Mouse (Mus musculus) forebrain, embryonic 14.5 days (tissue): ENCODE measurements around the gene Accs. TPM values are rescaled to one million over a fixed set of nuclear protein-coding genes. Genes with fewer than 3 reads are reported as not detected.

Experiments
- ATAC-seq: fragments of 200-750 bp; cut with Nextera tagmentation; 2 replicates; pipeline ENCODE4 v1.8.0; 2017; ENCODE audit warnings: mild to moderate bottlenecking, moderate library complexity
- DNase-seq: peaks from one replicate; pipeline ENCODE4 v3.0.0-alpha.2; 2015; ENCODE audit warnings: low spot score
- H3K27ac ChIP-seq: fragments of 300-500 bp; sonication (generic); 2 replicates; pipeline ENCODE4 v1.5.1; 2014; ENCODE audit warnings: low read depth, mild to moderate bottlenecking, control low read depth, low read length, moderate library complexity
- H3K27me3 ChIP-seq: fragments of 300-500 bp; sonication (generic); replicated peaks from 2 replicates; pipeline ENCODE4 v1.6.1; 2014; ENCODE audit warnings: low read length, control low read depth, mixed read lengths; ENCODE audit not compliant: control insufficient read depth, insufficient read depth
- H3K36me3 ChIP-seq: fragments of 300-500 bp; sonication (generic); 2 replicates; pipeline ENCODE4 v1.6.1; 2014; ENCODE audit warnings: low read length, control low read depth; ENCODE audit not compliant: control insufficient read depth, insufficient read depth
- H3K4me1 ChIP-seq: fragments of 300-500 bp; sonication (generic); 2 replicates; pipeline ENCODE4 v1.6.1; 2014; ENCODE audit warnings: antibody characterized with exemption, low read length, control low read depth; ENCODE audit not compliant: control insufficient read depth, insufficient read depth
- H3K4me2 ChIP-seq: fragments of 300-500 bp; sonication (generic); 2 replicates; pipeline ENCODE4 v1.6.1; 2014; ENCODE audit warnings: mild to moderate bottlenecking, control low read depth, low read length
- H3K4me3 ChIP-seq: fragments of 300-500 bp; sonication (generic); 2 replicates; pipeline ENCODE4 v1.5.1; 2014; ENCODE audit warnings: low read depth, low read length, control low read depth
- H3K9ac ChIP-seq: fragments of 300-500 bp; sonication (generic); 2 replicates; pipeline ENCODE4 v1.6.1; 2014; ENCODE audit warnings: mild to moderate bottlenecking, low read length, control low read depth, moderate library complexity
- H3K9me3 ChIP-seq: fragments of 300-500 bp; sonication (generic); replicated peaks from 2 replicates; pipeline ENCODE4 v1.6.1; 2016; ENCODE audit warnings: low read length, control low read depth, mixed read lengths; ENCODE audit not compliant: control insufficient read depth
- WGBS: fragments of 180-500 bp; shearing (Covaris S2); extraction: QIAGEN DNeasy Blood & Tissue Kit; methylation state at CpG from one replicate; pipeline ENCODE4 v1.1.7; 2014; 5-methylcytosine and 5-hydroxymethylcytosine counted together
- polyA plus RNA-seq: library from polyadenylated mRNA; unstranded; fragments of >200 nt; fragmentation: Nextera tagmentation; extraction: Ambion mirVana; gene quantifications from 2 replicates; pipeline ENCODE4 v1.2.1, GENCODE M21; 2014

Accs gene
- polyA plus RNA-seq, 1 experiment from 2014 or later = 8.0 TPM

GRCm38 (mm10) chr2:93808071-93808470 is 41.7 kb downstream of the Accs start:
- 95% methylated on average over 5 of the region's 5 CpGs for whole genome bisulfite sequencing

GRCm38 (mm10) chr2:93807440-93807839 is 42.3 kb downstream of the Accs start:
- 73% methylated on average over 8 of the region's 8 CpGs for WGBS
- Histone ChIP-seq H3K4me2 (no peak overlapping the region), H3K9ac (no peak overlapping the region), H3K27me3 (no peaks in the 10 kb centered on the region), H3K9me3 (no peaks in the 10 kb centered on the region), H3K4me1 (no peaks in the 10 kb centered on the region), H3K4me3 (no peak overlapping the region), H3K36me3 (peaks cover 74% of the 10 kb centered on the region), H3K27ac (no peak overlapping the region)
- DNase-seq (no peak), ATAC-seq (no peak)

More at GRCm38 (mm10) chr2:93808071-93808470, 41.7 kb downstream of the Accs start:
- ATAC-seq = no peak
- Histone ChIP-seq H3K27ac (no peak overlapping the region), H3K36me3 (peaks cover 78% of the 10 kb centered on the region), H3K9me3 (no peaks in the 10 kb centered on the region), H3K4me1 (no peaks in the 10 kb centered on the region), H3K4me2 (no peak overlapping the region), H3K27me3 (no peaks in the 10 kb centered on the region), H3K4me3 (no peak overlapping the region), H3K9ac (no peak overlapping the region)
- no peak for DNase-seq

- Histone ChIP-seq H3K4me3 (no peak overlapping the region), H3K36me3 (peaks cover 80% of the 10 kb centered on the region)
- no peak for ATAC-seq
These were observed 43.1 kb downstream of the Accs start for GRCm38 (mm10) chr2:93806487-93807201.

GRCm38 (mm10) chr2:93805523-93805922 is 44.2 kb downstream of the Accs start:
- no peak overlapping the region for H3K4me2 ChIP-seq
- DNase-seq (no peak), ATAC-seq (no peak)
- H3K27me3 ChIP-seq = no peaks in the 10 kb centered on the region
- no peaks in the 10 kb centered on the region for H3K4me1 ChIP-seq
- H3K27ac ChIP-seq = no peak overlapping the region
- H3K36me3 ChIP-seq = peaks cover 72% of the 10 kb centered on the region
- no peaks in the 10 kb centered on the region for H3K9me3 ChIP-seq
- H3K4me3 ChIP-seq = no peak overlapping the region
- H3K9ac ChIP-seq = no peak overlapping the region
- WGBS = 90% methylated on average over 4 of the region's 4 CpGs

More at GRCm38 (mm10) chr2:93806487-93807201, 43.1 kb downstream of the Accs start:
- Histone ChIP-seq H3K27ac (no peak overlapping the region), H3K9ac (no peak overlapping the region), H3K4me1 (no peaks in the 10 kb centered on the region), H3K9me3 (no peaks in the 10 kb centered on the region), H3K27me3 (no peaks in the 10 kb centered on the region), H3K4me2 (no peak overlapping the region)
- no peak for DNase-seq
- WGBS = 91% methylated on average over 6 of the region's 6 CpGs

GRCm38 (mm10) chr2:93805066-93805465 is 44.7 kb downstream of the Accs start:
- DNase-seq = no peak
- H3K9me3 ChIP-seq = no peaks in the 10 kb centered on the region
- H3K36me3 ChIP-seq = peaks cover 70% of the 10 kb centered on the region
- no peak overlapping the region for H3K4me3 ChIP-seq
- no peak overlapping the region for H3K9ac ChIP-seq
- no peaks in the 10 kb centered on the region for H3K4me1 ChIP-seq
- H3K4me2 ChIP-seq = no peak overlapping the region
- H3K27ac ChIP-seq = no peak overlapping the region
- ATAC-seq = no peak
- no peaks in the 10 kb centered on the region for H3K27me3 ChIP-seq
- WGBS = 76% methylated on average over 5 of the region's 5 CpGs

- DNase-seq (no peak), ATAC-seq (no peak)
- no peak overlapping the region for H3K9ac ChIP-seq
- H3K27me3 ChIP-seq = no peaks in the 10 kb centered on the region
- H3K36me3 ChIP-seq = peaks cover 63% of the 10 kb centered on the region
- H3K27ac ChIP-seq = no peak overlapping the region
- H3K4me2 ChIP-seq = no peak overlapping the region
- no peaks in the 10 kb centered on the region for H3K4me1 ChIP-seq
- no peak overlapping the region for H3K4me3 ChIP-seq
- WGBS = 99% methylated on average over 2 of the region's 2 CpGs
- H3K9me3 ChIP-seq = no peaks in the 10 kb centered on the region
These were observed 46.8 kb downstream of the Accs start for GRCm38 (mm10) chr2:93802947-93803346.

- Histone ChIP-seq H3K4me1 (no peaks in the 10 kb centered on the region), H3K27ac (no peak overlapping the region), H3K4me2 (no peak overlapping the region), H3K36me3 (peaks cover 63% of the 10 kb centered on the region), H3K4me3 (no peak overlapping the region), H3K9me3 (no peaks in the 10 kb centered on the region), H3K9ac (no peak overlapping the region), H3K27me3 (no peaks in the 10 kb centered on the region)
- WGBS = 74% methylated on average over 7 of the region's 7 CpGs
- ATAC-seq (no peak), DNase-seq (no peak)
These were observed 48.6 kb downstream of the Accs start for GRCm38 (mm10) chr2:93801097-93801496.

- Histone ChIP-seq H3K27ac (no peak overlapping the region), H3K4me1 (no peaks in the 10 kb centered on the region), H3K9me3 (no peaks in the 10 kb centered on the region), H3K4me2 (no peak overlapping the region), H3K36me3 (peaks cover 61% of the 10 kb centered on the region), H3K9ac (no peak overlapping the region), H3K4me3 (no peak overlapping the region), H3K27me3 (no peaks in the 10 kb centered on the region)
- ATAC-seq (no peak), DNase-seq (no peak)
- WGBS = 89% methylated on average over 19 of the region's 19 CpGs
These were observed 52.5 kb downstream of the Accs start for GRCm38 (mm10) chr2:93797162-93797795.

- H3K4me2 ChIP-seq = no peak overlapping the region
- H3K9ac ChIP-seq = no peak overlapping the region
- H3K27ac ChIP-seq = no peak overlapping the region
- 92% methylated on average over 5 of the region's 5 CpGs for WGBS
- H3K4me1 ChIP-seq = no peaks in the 10 kb centered on the region
- H3K4me3 ChIP-seq = no peak overlapping the region
- H3K9me3 ChIP-seq = no peaks in the 10 kb centered on the region
- H3K36me3 ChIP-seq = peaks cover 57% of the 10 kb centered on the region
- no peak for DNase-seq
- ATAC-seq = no peak
- H3K27me3 ChIP-seq = no peaks in the 10 kb centered on the region
These were observed 55.4 kb downstream of the Accs start for GRCm38 (mm10) chr2:93794375-93794774.
